Mouse (Mus musculus): ENCODE results near the gene 4931428L18Rik.
A peak's percentile ranks its signal among the peaks of the same experiment; 100 is the strongest.

The 4931428L18Rik gene

GRCm38 (mm10) chr1:31222564-31222963 is at the start of gene 4931428L18Rik, which contains the start of gene Pih1d3:
Gene 4931428L18Rik (minus strand): TSS chr1:31222684.
Gene Pih1d3 (plus strand): TSS chr1:31222838.
- no peak for DNase-seq (ENCODE audit: inconsistent age in 2 of 2, low spot score in 1 of 2)

GRCm38 (mm10) chr1:31260218-31260923 is 37.9 kb upstream of the 4931428L18Rik start:
- DNase-seq (ENCODE audit: inconsistent age in 2 of 2, low spot score in 1 of 2) = no peak

- no peak for DNase-seq (ENCODE audit: inconsistent age in 2 of 2, low spot score in 1 of 2)
These were observed 11.0 kb upstream of the 4931428L18Rik start for GRCm38 (mm10) chr1:31233319-31234036.

GRCm38 (mm10) chr1:31220599-31221250 is 1.8 kb downstream of the 4931428L18Rik start:
- no peak for DNase-seq (ENCODE audit: inconsistent age in 2 of 2, low spot score in 1 of 2)

GRCm38 (mm10) chr1:31214831-31215230 is 7.7 kb downstream of the 4931428L18Rik start:
- no peak for DNase-seq (ENCODE audit: inconsistent age in 2 of 2, low spot score in 1 of 2)

GRCm38 (mm10) chr1:31210144-31210543 is 12.3 kb downstream of the 4931428L18Rik start:
- peak; percentile 17 to 76 for DNase-seq (ENCODE audit: inconsistent age in 2 of 2, low spot score in 1 of 2)

GRCm38 (mm10) chr1:31205770-31206169 is 16.7 kb downstream of the 4931428L18Rik start:
- DNase-seq (ENCODE audit: inconsistent age in 2 of 2, low spot score in 1 of 2) = no peak

GRCm38 (mm10) chr1:31205346-31205745 is 17.1 kb downstream of the 4931428L18Rik start:
- DNase-seq (ENCODE audit: inconsistent age in 2 of 2, low spot score in 1 of 2) = no peak

- DNase-seq (ENCODE audit: inconsistent age in 2 of 2, low spot score in 1 of 2) = no peak
These were observed 18.7 kb downstream of the 4931428L18Rik start for GRCm38 (mm10) chr1:31203771-31204170.

GRCm38 (mm10) chr1:31196959-31197358 is 25.5 kb downstream of the 4931428L18Rik start:
- no peak for DNase-seq (ENCODE audit: inconsistent age in 2 of 2, low spot score in 1 of 2)

GRCm38 (mm10) chr1:31195633-31196032 is 26.9 kb downstream of the 4931428L18Rik start:
- DNase-seq (ENCODE audit: inconsistent age in 2 of 2, low spot score in 1 of 2) = no peak

GRCm38 (mm10) chr1:31190237-31190866 is 32.1 kb downstream of the 4931428L18Rik start:
- DNase-seq (ENCODE audit: inconsistent age in 2 of 2, low spot score in 1 of 2) = no peak

GRCm38 (mm10) chr1:31178264-31178663 is 44.2 kb downstream of the 4931428L18Rik start:
- no peak for DNase-seq (ENCODE audit: inconsistent age in 2 of 2, low spot score in 1 of 2)

GRCm38 (mm10) chr1:31176101-31176500 is 46.4 kb downstream of the 4931428L18Rik start, which contains the start of gene Lgsn:
Gene Lgsn (plus strand): TSS chr1:31176401.
- DNase-seq (ENCODE audit: inconsistent age in 2 of 2, low spot score in 1 of 2) = no peak

GRCm38 (mm10) chr1:31175401-31175800 is 47.1 kb downstream of the 4931428L18Rik start:
- DNase-seq (ENCODE audit: inconsistent age in 2 of 2, low spot score in 1 of 2) = no peak

- DNase-seq (ENCODE audit: inconsistent age in 2 of 2, low spot score in 1 of 2) = no peak
These were observed 57.0 kb downstream of the 4931428L18Rik start for GRCm38 (mm10) chr1:31165326-31166121.

- no peak for DNase-seq (ENCODE audit: inconsistent age in 2 of 2, low spot score in 1 of 2)
These were observed 57.8 kb downstream of the 4931428L18Rik start for GRCm38 (mm10) chr1:31164527-31165189.

- peak; percentile 16 to 66 for DNase-seq (ENCODE audit: inconsistent age in 2 of 2, low spot score in 1 of 2)
These were observed 65.6 kb downstream of the 4931428L18Rik start for GRCm38 (mm10) chr1:31156884-31157283.

GRCm38 (mm10) chr1:31156185-31156584 is 66.3 kb downstream of the 4931428L18Rik start:
- no peak for DNase-seq (ENCODE audit: inconsistent age in 2 of 2, low spot score in 1 of 2)
